Mouse (Mus musculus) embryonic facial prominence, embryonic 13.5 days (tissue): ENCODE results near the gene Apopt1. TPM values are rescaled to one million over a fixed set of nuclear protein-coding genes. Genes with fewer than 3 reads are reported as not detected.

ENCODE experiments used
- ATAC-seq: fragments of 200-750 bp; cut with Nextera tagmentation; 2 replicates; pipeline ENCODE4 v1.8.0; 2017; ENCODE audit warnings: low read depth; ENCODE audit not compliant: insufficient number of reproducible peaks, insufficient read depth, low FRiP score, low TSS enrichment
- H3K27ac ChIP-seq: fragments of 300-500 bp; sonication (generic); 2 replicates; pipeline ENCODE4 v1.5.1; 2015; ENCODE audit warnings: moderate library complexity, mild to moderate bottlenecking, inconsistent platforms
- H3K27me3 ChIP-seq: fragments of 300-500 bp; sonication (generic); 2 replicates; pipeline ENCODE4 v1.6.1; 2015; ENCODE audit warnings: mild to moderate bottlenecking, inconsistent platforms
- H3K36me3 ChIP-seq: fragments of 300-500 bp; sonication (generic); 2 replicates; pipeline ENCODE4 v1.6.1; 2015; ENCODE audit warnings: mild to moderate bottlenecking, inconsistent platforms
- H3K4me1 ChIP-seq: fragments of 300-500 bp; sonication (generic); 2 replicates; pipeline ENCODE4 v1.6.1; 2015; ENCODE audit warnings: inconsistent platforms
- H3K4me2 ChIP-seq: fragments of 300-500 bp; sonication (generic); 2 replicates; pipeline ENCODE4 v1.6.1; 2015; ENCODE audit warnings: moderate library complexity, mild to moderate bottlenecking, inconsistent platforms
- H3K4me3 ChIP-seq: fragments of 300-500 bp; sonication (generic); 2 replicates; pipeline ENCODE4 v1.5.1; 2015; ENCODE audit warnings: mild to moderate bottlenecking, inconsistent platforms
- H3K9ac ChIP-seq: fragments of 300-500 bp; sonication (generic); 2 replicates; pipeline ENCODE4 v1.6.1; 2015; ENCODE audit warnings: mild to moderate bottlenecking, inconsistent platforms
- H3K9me3 ChIP-seq: fragments of 300-500 bp; sonication (generic); 2 replicates; pipeline ENCODE4 v1.6.1; 2016; ENCODE audit warnings: inconsistent platforms
- WGBS: fragments of 180-500 bp; shearing (Covaris S2); methylation state at CpG from one replicate; pipeline ENCODE4 v1.1.7; 2015; ENCODE audit warnings: mixed read lengths; 5-methylcytosine and 5-hydroxymethylcytosine counted together
- polyA plus RNA-seq: library from polyadenylated mRNA; unstranded; fragments of >200 nt; fragmentation: Nextera tagmentation; extraction: Ambion mirVana; gene quantifications from 2 replicates; pipeline ENCODE4 v1.2.1, GENCODE M21; 2015

Gene Apopt1
- polyA plus RNA-seq, 1 experiment from 2014 or later = 66.0 TPM

- H3K4me2 ChIP-seq = no peak overlapping the region; the same call in 1 of the 2 replicates
- no peaks in the 10 kb centered on the region for H3K9me3 ChIP-seq
- H3K4me1 ChIP-seq = peaks cover 38% of the 10 kb centered on the region
- H3K27ac ChIP-seq = 0 out of 2 replicates have a peak overlapping the region, but pooled peaks have one; percentile 64
- no peaks in the 10 kb centered on the region for H3K36me3 ChIP-seq
- H3K27me3 ChIP-seq = no peaks in the 10 kb centered on the region
- H3K4me3 ChIP-seq = no peak overlapping the region
- WGBS = 55% methylated on average over 13 of the region's 13 CpGs
- H3K9ac ChIP-seq = no peak overlapping the region
- ATAC-seq = no peak
Measured at GRCm38 (mm10) chr12:111694880-111695804, 17.9 kb upstream of the Apopt1 start.

- H3K4me3 ChIP-seq = no peak overlapping the region
- H3K9ac ChIP-seq = no peak overlapping the region
- ATAC-seq = no peak
- H3K36me3 ChIP-seq = no peaks in the 10 kb centered on the region
- no peak overlapping the region for H3K4me2 ChIP-seq
- no peaks in the 10 kb centered on the region for H3K9me3 ChIP-seq
- peaks cover 38% of the 10 kb centered on the region for H3K4me1 ChIP-seq
- no peaks in the 10 kb centered on the region for H3K27me3 ChIP-seq
- H3K27ac ChIP-seq = no peak overlapping the region
- WGBS = 35% methylated on average over 6 of the region's 6 CpGs
Measured at GRCm38 (mm10) chr12:111696239-111696638, 16.8 kb upstream of the Apopt1 start.

- no peak for ATAC-seq
- Histone ChIP-seq H3K36me3 (no peaks in the 10 kb centered on the region), H3K27ac (no peak overlapping the region), H3K27me3 (no peaks in the 10 kb centered on the region), H3K4me1 (peaks cover 34% of the 10 kb centered on the region), H3K4me3 (no peak overlapping the region), H3K9me3 (no peaks in the 10 kb centered on the region), H3K4me2 (no peak overlapping the region), H3K9ac (no peak overlapping the region)
- 62% methylated on average over 4 of the region's 4 CpGs for WGBS
Measured at GRCm38 (mm10) chr12:111697708-111698107, 15.4 kb upstream of the Apopt1 start.

- no peaks in the 10 kb centered on the region for H3K36me3 ChIP-seq
- H3K9ac ChIP-seq = peak overlapping the region; percentile 11
Measured at GRCm38 (mm10) chr12:111698346-111698913, 14.6 kb upstream of the Apopt1 start.

GRCm38 (mm10) chr12:111699542-111699941 is 13.5 kb upstream of the Apopt1 start:
- Histone ChIP-seq H3K27me3 (no peaks in the 10 kb centered on the region), H3K4me2 (no peak overlapping the region), H3K4me1 (peaks cover 19% of the 10 kb centered on the region), H3K4me3 (no peak overlapping the region), H3K9ac (no peak overlapping the region), H3K27ac (no peak overlapping the region), H3K36me3 (no peaks in the 10 kb centered on the region), H3K9me3 (no peaks in the 10 kb centered on the region)
- 64% methylated on average over 4 of the region's 4 CpGs for WGBS
- ATAC-seq = no peak

More at GRCm38 (mm10) chr12:111698346-111698913, 14.6 kb upstream of the Apopt1 start:
- no peaks in the 10 kb centered on the region for H3K27me3 ChIP-seq
- ATAC-seq = no peak
- H3K4me3 ChIP-seq = no peak overlapping the region
- H3K27ac ChIP-seq = no peak overlapping the region
- WGBS = 69% methylated on average over 6 of the region's 6 CpGs
- no peak overlapping the region for H3K4me2 ChIP-seq
- no peaks in the 10 kb centered on the region for H3K9me3 ChIP-seq
- peaks cover 27% of the 10 kb centered on the region for H3K4me1 ChIP-seq

GRCm38 (mm10) chr12:111700920-111701458 is 12.1 kb upstream of the Apopt1 start:
- WGBS = 51% methylated on average over 9 of the region's 9 CpGs
- ATAC-seq = no peak
- Histone ChIP-seq H3K4me3 (no peak overlapping the region), H3K27ac (no peak overlapping the region), H3K4me1 (peaks cover 20% of the 10 kb centered on the region), H3K27me3 (no peaks in the 10 kb centered on the region), H3K36me3 (no peaks in the 10 kb centered on the region; the same call in 1 of the 2 replicates), H3K9me3 (no peaks in the 10 kb centered on the region), H3K9ac (no peak overlapping the region), H3K4me2 (no peak overlapping the region)

GRCm38 (mm10) chr12:111703301-111703700 is 9.8 kb upstream of the Apopt1 start:
- H3K4me1 ChIP-seq = peaks cover 22% of the 10 kb centered on the region
- no peaks in the 10 kb centered on the region for H3K9me3 ChIP-seq
- no peak overlapping the region for H3K27ac ChIP-seq
- no peak overlapping the region for H3K9ac ChIP-seq
- H3K27me3 ChIP-seq = no peaks in the 10 kb centered on the region
- H3K4me2 ChIP-seq = no peak overlapping the region
- H3K36me3 ChIP-seq = peaks cover 12% of the 10 kb centered on the region
- 75% methylated on average over 3 of the region's 3 CpGs for WGBS
- no peak overlapping the region for H3K4me3 ChIP-seq
- no peak for ATAC-seq

GRCm38 (mm10) chr12:111704609-111705008 is 8.5 kb upstream of the Apopt1 start:
- Histone ChIP-seq H3K36me3 (peaks cover 24% of the 10 kb centered on the region), H3K4me3 (no peak overlapping the region), H3K4me2 (peak overlapping the region; percentile 26; the same call in 1 of the 2 replicates), H3K27ac (peak overlapping the region; percentile 75), H3K4me1 (peaks cover 22% of the 10 kb centered on the region), H3K9ac (0 out of 2 replicates have a peak overlapping the region, but pooled peaks have one; percentile 7), H3K27me3 (no peaks in the 10 kb centered on the region), H3K9me3 (no peaks in the 10 kb centered on the region)
- no peak; the same call in 1 of the 2 replicates for ATAC-seq
- WGBS = 18% methylated on average over 9 of the region's 9 CpGs

- Histone ChIP-seq H3K9ac (no peak overlapping the region), H3K27ac (peak overlapping the region; percentile 75), H3K27me3 (no peaks in the 10 kb centered on the region), H3K4me3 (no peak overlapping the region), H3K4me1 (peaks cover 22% of the 10 kb centered on the region), H3K36me3 (peaks cover 31% of the 10 kb centered on the region), H3K9me3 (no peaks in the 10 kb centered on the region), H3K4me2 (no peak overlapping the region)
- ATAC-seq = no peak
- WGBS = 70% methylated on average over 15 of the region's 15 CpGs
Measured at GRCm38 (mm10) chr12:111705186-111705973, 7.7 kb upstream of the Apopt1 start.

- H3K9ac ChIP-seq = no peak overlapping the region
- no peak for ATAC-seq
- H3K36me3 ChIP-seq = peaks cover 43% of the 10 kb centered on the region
Measured at GRCm38 (mm10) chr12:111708181-111708580, 4.9 kb upstream of the Apopt1 start.

GRCm38 (mm10) chr12:111710091-111710490 is 3.0 kb upstream of the Apopt1 start:
- Histone ChIP-seq H3K4me3 (no peak overlapping the region), H3K36me3 (peaks cover 43% of the 10 kb centered on the region), H3K9me3 (no peaks in the 10 kb centered on the region), H3K9ac (no peak overlapping the region), H3K27ac (no peak overlapping the region), H3K27me3 (no peaks in the 10 kb centered on the region), H3K4me2 (no peak overlapping the region), H3K4me1 (peaks cover 30% of the 10 kb centered on the region)
- no peak for ATAC-seq
- 92% methylated on average over 10 of the region's 10 CpGs for WGBS

More at GRCm38 (mm10) chr12:111708181-111708580, 4.9 kb upstream of the Apopt1 start:
- no peaks in the 10 kb centered on the region for H3K27me3 ChIP-seq
- no peaks in the 10 kb centered on the region for H3K9me3 ChIP-seq
- 85% methylated on average over 4 of the region's 4 CpGs for WGBS
- peaks cover 32% of the 10 kb centered on the region for H3K4me1 ChIP-seq
- H3K4me3 ChIP-seq = no peak overlapping the region
- no peak overlapping the region for H3K4me2 ChIP-seq
- no peak overlapping the region for H3K27ac ChIP-seq
